Mouse (Mus musculus) splenic B cell, adult 2 months (primary cell): ENCODE data around the gene Lysmd3.

Experiments used
- DNase-seq: peaks from one replicate; pipeline ENCODE4 v3.0.0-alpha.2; 2011; ENCODE audit warnings: low read depth, low spot score
- H3K27me3 ChIP-seq: 2 replicates; pipeline ENCODE4 v1.6.1; 2012; ENCODE audit warnings: mild to moderate bottlenecking, low read length, moderate library complexity, mixed read lengths; ENCODE audit not compliant: control insufficient read depth, poor library complexity, insufficient read depth, severe bottlenecking
- H3K36me3 ChIP-seq: 2 replicates; pipeline ENCODE4 v1.6.1; 2012; ENCODE audit warnings: mild to moderate bottlenecking, low read length, moderate library complexity, mixed read lengths; ENCODE audit not compliant: control insufficient read depth, poor library complexity, insufficient read depth, severe bottlenecking

The Lysmd3 gene

DNA sequence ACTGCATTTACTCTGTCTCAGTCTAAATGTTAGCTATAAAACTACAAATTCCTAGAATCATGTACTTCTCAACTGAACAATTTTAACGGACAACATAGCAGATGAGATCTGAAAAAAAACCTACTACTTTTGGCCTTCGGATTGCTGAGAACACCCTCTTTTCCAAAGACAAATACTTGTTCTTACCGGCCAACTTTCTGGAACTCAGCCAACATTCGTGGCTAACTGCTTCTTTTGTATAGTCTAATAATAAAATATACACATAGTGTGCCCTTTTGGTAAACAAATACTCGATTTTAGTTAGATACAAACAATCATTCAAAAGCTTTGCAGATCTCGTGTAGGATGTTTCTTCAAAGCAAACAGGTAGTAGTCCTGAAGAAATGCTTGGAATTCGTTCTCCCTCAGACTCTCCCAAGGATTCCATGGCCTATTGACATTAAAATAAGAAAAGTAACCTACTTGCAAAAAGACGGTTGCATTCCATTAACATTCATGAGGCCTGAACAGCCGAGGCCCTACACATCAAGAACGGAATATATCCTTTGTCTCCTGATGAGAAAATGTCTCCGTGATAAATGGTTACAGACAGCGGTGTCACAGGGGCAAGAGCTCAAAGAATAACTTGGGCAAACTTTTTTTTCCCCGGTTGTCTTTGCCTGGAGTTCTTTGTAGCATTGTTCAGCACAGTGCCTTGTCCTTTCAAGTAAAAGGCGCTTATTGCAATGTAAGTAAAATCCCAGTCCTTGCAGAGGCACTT lies 1.2 kb upstream of the Lysmd3 start:
- no peaks in the 10 kb centered on the region for H3K27me3 ChIP-seq
- no peaks in the 10 kb centered on the region for H3K36me3 ChIP-seq
- DNase-seq = no peak

DNA sequence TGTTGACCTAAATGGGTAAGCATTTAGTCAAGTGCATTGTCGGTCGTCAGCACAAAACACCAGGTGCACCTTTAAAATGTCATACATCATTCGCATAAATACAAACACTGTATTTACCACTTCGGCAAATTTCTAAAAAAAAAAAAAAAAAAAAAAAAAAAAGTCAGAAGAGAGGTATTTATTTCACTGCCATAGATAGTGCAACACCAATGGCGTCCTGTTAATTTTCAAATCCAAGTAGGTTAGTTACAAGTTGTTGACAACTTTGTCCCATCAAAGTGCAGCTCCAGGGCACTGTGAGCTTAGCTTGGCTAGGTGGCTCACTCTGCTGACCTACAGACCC lies 484 bp upstream of the Lysmd3 start:
- DNase-seq = no peak

DNA sequence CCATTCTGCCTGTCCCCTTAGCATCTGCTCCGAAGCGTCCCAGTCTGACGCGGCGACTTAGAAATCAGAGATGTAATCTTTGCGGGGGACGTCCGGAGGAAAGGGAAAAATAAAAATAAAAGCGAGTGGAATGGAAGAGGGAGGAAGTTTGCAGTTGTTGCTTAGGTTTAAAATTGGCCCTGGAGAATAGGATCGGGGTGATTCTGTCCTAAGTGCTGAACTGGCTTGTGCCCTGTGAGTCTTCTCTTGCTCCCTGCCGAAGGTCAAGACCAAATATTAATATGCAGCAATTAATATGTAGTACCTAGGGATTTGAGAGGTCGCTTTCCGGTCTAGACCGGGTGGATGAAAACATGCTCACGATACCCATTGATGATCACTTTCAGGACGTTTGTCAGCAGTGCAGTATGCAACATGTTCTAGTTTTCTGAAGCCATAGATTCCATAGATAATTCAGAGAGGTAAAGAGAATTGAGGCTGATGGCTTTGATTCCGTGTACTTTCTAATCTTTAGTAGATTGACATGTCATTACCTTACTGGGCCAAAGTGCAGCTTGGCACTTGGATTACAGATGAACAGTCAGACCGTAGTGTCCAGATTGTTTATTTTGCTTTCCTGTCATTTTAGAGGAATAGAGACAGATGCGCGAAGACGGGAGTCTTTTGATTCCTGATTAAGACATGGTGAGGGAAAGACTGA lies 740 bp downstream of the Lysmd3 start:
- no peaks in the 10 kb centered on the region for H3K36me3 ChIP-seq
- no peak for DNase-seq

More for the DNA sequence above, 484 bp upstream of the Lysmd3 start:
- no peaks in the 10 kb centered on the region for H3K27me3 ChIP-seq
- H3K36me3 ChIP-seq = no peaks in the 10 kb centered on the region

DNA sequence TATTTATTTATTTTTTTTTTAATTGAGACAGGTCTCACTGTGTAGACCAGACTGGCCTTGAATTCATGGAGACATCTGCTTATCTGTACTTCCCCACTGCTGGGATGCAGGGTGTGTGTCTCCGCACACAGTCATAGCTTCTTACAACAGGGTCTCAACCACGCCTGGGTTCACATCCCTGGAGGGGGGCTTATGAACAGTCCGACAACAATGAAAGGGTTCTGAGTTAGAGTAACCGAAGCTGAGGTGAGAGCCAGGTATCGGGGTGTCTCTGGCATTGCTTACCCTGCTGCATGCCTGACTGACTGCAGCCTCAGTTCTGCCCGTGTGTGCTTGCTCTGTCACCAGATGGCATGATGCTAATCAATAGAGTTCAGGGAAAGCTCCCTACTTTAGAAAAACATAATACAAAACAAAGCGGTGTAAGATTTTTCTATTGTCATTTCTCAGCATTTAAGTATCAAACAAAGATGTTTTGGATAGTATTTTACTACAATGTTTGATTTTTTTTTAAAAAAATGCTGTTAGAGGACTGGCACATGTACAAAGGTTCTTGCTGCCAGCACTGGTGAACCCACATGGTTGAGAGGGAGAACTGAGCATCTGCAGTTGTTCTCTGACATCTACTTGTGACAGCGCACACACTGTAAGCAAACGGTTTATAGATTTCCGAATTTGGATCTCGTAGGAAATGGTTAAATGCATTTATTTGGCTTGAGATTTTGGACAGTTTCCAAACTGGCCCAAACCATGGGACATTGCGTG lies 6.3 kb downstream of the Lysmd3 start:
- H3K27me3 ChIP-seq = no peaks in the 10 kb centered on the region
- no peak for DNase-seq

More for the DNA sequence above, 740 bp downstream of the Lysmd3 start:
- no peaks in the 10 kb centered on the region for H3K27me3 ChIP-seq

DNA sequence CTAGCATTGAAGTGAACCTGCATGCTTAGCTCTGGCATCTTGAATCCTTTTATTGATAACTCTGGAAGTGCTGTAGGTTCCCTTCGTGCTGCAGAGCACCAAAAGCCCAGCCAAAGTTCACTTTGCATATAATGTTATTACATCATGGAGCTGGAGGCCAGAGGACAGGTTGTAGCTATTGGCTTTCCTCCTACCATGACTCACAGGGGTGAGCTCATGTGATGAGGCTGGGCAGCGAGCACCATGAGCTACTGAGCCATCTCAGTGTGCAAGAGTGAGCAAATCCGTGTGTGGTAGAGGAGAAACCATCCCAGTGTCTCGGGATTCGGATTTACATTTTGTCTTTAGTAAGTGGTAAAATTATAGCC lies 6.9 kb downstream of the Lysmd3 start:
- no peaks in the 10 kb centered on the region for H3K27me3 ChIP-seq
- H3K36me3 ChIP-seq = peaks cover 15% of the 10 kb centered on the region; the same call in 1 of the 2 replicates
- no peak for DNase-seq

More for the DNA sequence above, 6.3 kb downstream of the Lysmd3 start:
- peaks cover 15% of the 10 kb centered on the region; the same call in 1 of the 2 replicates for H3K36me3 ChIP-seq

DNA sequence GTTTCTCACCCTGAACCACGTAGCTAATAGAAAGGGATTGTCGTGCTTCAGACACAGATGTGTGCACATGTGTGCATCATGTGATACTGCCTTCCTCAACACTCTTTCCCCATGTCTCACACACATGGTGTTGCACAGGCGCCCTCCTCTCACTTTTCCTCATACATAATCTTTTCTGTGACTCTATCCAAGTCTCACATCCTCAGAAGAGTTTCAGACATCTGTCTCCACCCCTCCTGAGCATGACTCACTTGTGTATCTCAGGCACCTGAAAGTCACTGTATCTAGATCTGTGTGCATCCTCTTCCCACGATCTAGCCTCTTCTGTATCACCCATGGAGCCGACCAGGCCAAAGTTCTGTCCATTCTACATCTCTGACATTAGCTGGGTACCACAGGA lies 10.2 kb downstream of the Lysmd3 start:
- no peak for DNase-seq
- no peaks in the 10 kb centered on the region for H3K27me3 ChIP-seq
- H3K36me3 ChIP-seq = peaks cover 17% of the 10 kb centered on the region; the same call in 1 of the 2 replicates

DNA sequence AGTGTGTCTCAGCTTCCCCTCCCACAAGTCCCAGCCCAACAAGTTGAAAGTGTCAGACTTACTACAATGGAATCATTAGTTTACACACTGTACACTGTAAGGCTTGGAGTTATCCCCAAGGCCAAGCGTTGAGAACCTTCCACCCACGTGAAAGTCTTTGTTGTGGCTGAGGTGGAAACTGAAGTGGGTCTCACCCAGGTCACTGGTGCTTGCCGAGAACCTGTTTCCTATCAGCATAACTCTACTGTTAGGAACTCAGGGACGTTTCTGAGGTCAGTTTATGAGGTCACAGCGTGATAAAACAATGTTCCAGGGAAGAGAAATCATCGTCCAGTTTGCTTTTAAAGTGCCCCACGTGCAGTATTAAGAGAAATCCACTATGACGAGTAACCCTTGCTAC lies 17.9 kb downstream of the Lysmd3 start:
- Histone ChIP-seq H3K27me3 (no peaks in the 10 kb centered on the region), H3K36me3 (peaks cover 6% of the 10 kb centered on the region)
- no peak for DNase-seq

DNA sequence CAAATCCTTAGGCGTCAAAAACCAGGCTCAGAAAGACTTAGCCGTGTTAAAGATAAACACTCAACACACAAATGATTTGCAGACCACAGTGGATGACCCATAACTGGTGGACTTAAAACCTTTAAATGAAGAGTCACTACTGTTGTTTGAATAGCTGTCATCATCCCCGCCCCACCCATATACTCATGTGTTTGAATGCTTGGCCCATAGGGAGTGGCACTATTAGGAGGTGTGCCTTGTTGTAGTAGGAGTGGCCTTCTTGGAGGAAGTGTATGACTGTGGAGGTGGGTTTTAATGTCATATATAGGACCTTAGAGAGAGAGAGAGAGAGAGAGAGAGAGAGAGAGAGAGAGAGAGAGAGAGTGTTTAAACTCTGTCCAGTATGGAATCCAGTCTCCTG lies 25.6 kb downstream of the Lysmd3 start:
- H3K36me3 ChIP-seq = peaks cover 5% of the 10 kb centered on the region; the same call in 1 of the 2 replicates
- no peaks in the 10 kb centered on the region for H3K27me3 ChIP-seq
- no peak for DNase-seq

DNA sequence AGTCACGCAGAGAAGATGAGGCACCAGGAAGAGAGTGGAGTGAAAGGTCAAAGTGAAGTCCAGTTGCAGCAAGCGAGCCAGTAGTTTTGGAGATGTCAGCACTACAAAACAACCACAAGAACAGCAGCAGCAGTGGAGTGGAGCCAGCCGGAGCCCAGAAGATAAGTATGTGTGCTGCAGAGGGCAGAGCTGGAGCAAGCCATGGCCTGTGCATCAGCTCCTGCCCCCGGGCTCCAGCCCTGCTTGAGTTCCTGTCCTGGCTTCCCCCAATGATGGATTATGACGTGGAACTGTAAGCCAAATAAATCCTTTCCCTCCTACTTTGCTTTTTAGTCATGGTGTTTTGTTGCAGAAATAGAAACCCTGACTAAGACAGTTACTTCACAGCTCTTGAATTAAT lies 26.8 kb downstream of the Lysmd3 start:
- Histone ChIP-seq H3K36me3 (peaks cover 4% of the 10 kb centered on the region; the same call in 1 of the 2 replicates), H3K27me3 (no peaks in the 10 kb centered on the region)
- no peak for DNase-seq

DNA sequence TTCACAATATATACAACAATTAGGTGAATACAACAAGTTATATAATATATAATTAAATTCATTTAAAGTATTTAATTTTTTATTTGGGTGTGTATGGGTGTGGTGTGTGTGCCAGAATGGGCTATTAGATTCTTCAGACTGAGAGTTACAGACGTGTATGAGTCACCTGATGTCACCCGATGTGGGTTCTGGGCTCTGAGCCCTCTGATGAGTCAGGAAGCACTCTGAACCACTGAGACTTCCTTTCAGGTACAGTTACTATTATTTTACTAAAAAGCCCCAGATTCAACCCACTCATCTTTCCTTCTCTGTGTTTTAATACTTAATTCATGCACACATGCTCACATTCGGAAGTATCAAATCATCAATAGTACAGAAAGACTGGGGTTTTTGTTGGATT lies 27.4 kb downstream of the Lysmd3 start:
- Histone ChIP-seq H3K27me3 (no peaks in the 10 kb centered on the region), H3K36me3 (peaks cover 3% of the 10 kb centered on the region; the same call in 1 of the 2 replicates)
- DNase-seq = no peak

DNA sequence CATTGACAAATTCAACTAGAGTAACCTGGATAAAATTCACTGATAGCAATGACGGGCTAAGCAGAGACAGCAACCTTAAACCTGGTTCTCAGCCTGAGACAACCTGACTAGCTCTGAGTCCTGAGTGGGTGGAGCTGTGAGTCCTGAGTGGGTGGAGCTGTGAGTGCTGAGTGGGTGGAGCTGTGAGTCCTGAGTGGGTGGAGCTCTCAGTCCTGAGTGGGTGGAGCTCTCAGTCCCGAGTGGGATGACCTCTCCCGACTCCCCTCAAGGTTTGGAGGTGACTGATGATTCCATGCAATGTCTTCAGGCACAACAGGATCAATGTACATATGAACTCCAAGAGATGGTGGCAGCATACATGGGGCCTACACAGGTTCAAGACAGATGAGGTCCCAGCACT lies 32.1 kb downstream of the Lysmd3 start:
- H3K27me3 ChIP-seq = no peaks in the 10 kb centered on the region
- 0 out of 2 replicates have a peak, but pooled peaks cover 1% of the 10 kb centered on the region for H3K36me3 ChIP-seq
- DNase-seq = no peak

DNA sequence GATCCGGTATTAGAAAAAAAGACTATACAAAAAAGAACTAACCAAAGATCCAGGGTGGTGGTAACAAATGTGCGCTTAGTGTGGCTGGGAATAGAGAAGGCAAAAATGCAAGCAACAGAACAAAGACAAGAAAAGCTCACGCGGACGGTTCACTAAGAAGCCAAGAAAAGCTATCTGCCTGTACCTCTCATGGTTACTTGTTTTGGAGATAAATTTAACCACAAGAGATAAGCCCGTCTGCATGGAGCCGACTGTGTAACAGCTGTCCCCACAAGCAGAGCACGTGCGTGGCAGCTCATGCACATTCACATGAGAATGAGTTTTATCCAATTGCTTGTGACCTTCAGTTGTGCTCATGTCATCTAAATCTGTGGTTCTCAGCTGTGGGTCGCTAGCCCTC lies 33.0 kb downstream of the Lysmd3 start:
- Histone ChIP-seq H3K27me3 (no peaks in the 10 kb centered on the region), H3K36me3 (0 out of 2 replicates have a peak, but pooled peaks cover 1% of the 10 kb centered on the region)
- no peak for DNase-seq

DNA sequence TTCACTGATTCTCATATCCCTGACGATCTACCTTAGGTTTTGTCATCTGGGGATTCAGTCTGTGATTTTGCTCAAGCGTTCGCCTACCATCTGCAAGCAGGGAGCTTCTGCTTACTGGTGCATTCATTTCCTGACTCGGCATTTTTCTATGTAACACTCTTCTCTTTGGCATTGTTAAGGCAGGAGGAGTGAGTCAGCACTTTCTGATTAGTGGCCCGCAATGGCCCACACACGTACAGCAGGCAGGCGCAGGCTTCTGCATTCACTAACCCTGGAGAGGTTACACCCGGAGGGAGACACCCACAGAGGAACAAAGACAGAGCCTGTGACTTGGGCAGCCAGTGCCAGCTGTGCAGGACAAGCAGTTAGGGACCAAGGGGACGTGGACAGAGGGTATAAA lies 34.1 kb downstream of the Lysmd3 start:
- DNase-seq = no peak
- Histone ChIP-seq H3K27me3 (no peaks in the 10 kb centered on the region), H3K36me3 (0 out of 2 replicates have a peak, but pooled peaks cover 1% of the 10 kb centered on the region)

DNA sequence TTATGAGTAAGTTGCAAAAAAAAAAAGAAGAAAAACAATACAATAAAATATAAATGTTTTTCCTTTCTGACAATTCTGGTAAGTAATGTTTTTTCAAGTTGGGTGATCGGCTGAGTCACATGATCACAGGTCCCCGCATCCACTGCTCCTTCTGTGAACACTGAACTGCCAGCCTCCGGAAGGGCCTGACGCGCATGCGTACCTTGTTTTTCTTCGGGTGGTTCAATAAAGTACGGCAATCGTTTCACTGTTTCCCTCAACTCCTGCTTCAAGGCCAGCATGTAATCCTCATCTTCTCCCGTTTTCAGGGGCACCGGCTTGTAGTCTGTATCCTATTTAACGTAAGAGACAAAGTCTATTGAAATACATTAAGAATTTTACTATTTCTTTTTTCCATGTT lies 37.0 kb downstream of the Lysmd3 start:
- Histone ChIP-seq H3K27me3 (no peaks in the 10 kb centered on the region), H3K36me3 (peaks cover 4% of the 10 kb centered on the region; the same call in 1 of the 2 replicates)
- no peak for DNase-seq

DNA sequence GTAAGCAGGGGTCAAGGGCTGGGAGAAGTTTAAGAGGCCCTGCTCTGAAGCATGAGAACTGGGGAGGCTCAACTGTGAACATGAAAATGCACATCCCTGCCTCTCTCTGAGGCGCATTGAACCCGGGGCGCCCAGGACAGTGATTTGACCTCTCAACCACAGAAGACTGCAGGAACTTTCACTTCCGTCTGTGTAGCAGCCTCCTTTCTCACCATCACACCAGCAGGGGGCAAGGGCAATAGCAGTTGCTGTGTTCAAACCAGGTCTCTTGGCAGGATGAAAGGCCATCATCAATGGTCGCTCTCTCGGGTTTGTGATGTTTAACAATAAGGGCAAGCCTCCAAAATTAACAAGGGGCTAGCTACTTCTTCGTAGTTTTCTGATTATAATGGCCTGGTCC lies 45.7 kb downstream of the Lysmd3 start:
- DNase-seq = peak; percentile 25
- Histone ChIP-seq H3K36me3 (peaks cover 2% of the 10 kb centered on the region; the same call in 1 of the 2 replicates), H3K27me3 (no peaks in the 10 kb centered on the region)
